Mouse (Mus musculus): ENCODE data around the gene Lrsam1.

GRCm38 (mm10) chr2:32876490-32877302 lies 84.7 kb downstream of the Lrsam1 start:
- TF ChIP-seq CTCF (IDR thresholded peaks at IDR 0.05; ENCODE audit: low read depth, low read length) (no peak), GATA1 (IDR thresholded peaks at IDR 0.05; ENCODE audit: borderline replicate concordance, low read length) (no peak), POLR2AphosphoS5 (IDR thresholded peaks at IDR 0.05; ENCODE audit: insufficient replicate concordance, low read depth, low read length) (no peak), TAL1 (conservative IDR thresholded peaks at IDR 0.05; ENCODE audit: low read depth, low read length) (no peak), GATA2 (IDR thresholded peaks at IDR 0.05; ENCODE audit: borderline replicate concordance, low read depth, low read length) (no peak)
